Mouse (Mus musculus): ENCODE results near the gene Ifnlr1. TPM values are rescaled to one million over a fixed set of nuclear protein-coding genes. Genes with fewer than 3 reads are reported as not detected.
A peak's percentile ranks its signal among the peaks of the same experiment; 100 is the strongest.

Gene Ifnlr1
- polyA plus RNA-seq, 1 experiment from 2014 or later = 3.1 TPM

DNA sequence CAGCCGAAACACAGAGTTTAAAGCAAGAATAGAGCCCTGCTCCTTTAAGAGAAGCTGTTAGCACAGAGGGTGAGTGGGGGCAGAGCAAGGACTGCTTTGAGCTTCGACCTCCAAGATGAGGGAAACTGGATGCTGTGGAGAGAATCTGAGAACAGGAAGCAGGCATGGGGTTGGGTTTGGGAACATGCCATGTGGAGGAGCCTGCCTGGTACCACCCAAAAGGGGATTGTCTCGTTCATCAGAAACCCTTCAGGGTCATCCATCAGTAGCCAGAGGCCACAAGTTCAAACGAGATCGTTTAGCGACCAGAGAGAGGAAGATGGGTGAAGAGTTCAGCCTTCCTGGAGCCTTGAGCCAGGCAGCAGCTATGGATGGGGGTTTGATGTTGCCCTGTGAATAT lies 57.4 kb downstream of the Ifnlr1 start:
- no peak for TF ChIP-seq CTCF (IDR thresholded peaks at IDR 0.05)
- no peaks in the 10 kb centered on the region for H3K27me3 ChIP-seq
- DNase-seq (ENCODE audit: low read depth, low spot score) (no peak), ATAC-seq (no peak)
- in situ Hi-C loops (cut with MboI; ENCODE audit: low pct_unique_long_range_greater_than_20kb) = no loop called here
- ChIA-PET CTCF (no interaction called here), POLR2A (no interaction called here)

DNA sequence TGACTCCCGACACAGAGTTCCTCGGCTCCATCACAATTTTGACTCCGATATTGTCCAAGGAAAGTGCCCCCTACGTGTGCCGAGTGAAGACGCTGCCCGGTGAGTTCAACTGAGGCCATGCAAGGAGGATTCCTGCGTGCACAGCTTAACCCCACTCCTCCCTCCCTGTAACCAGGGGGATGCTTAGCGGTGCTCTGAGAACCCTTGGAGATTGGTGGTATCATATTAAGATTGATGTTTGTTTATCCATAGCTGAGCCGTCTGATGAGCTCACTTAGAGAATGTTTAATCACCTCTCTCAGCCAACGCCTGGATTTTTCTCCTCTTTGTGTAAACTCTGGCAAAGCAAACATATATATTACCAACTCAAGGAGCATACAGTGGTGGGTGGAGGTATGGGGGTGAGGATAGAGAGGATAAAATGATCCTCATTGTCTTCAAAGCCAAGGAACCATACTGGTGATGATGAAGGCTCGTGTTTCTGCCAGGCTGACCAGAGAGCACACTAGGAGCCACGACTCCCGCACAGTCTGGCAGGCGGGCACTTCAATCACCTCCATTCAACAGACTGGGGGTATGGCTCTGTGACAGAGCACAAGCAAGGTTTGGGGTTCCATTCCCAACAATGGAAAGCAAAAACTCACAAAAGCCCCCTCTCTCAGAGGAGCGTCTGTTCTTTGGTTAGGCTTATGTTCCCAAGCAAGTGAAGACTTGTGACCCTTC lies 58.8 kb downstream of the Ifnlr1 start:
- H3K27me3 ChIP-seq = no peaks in the 10 kb centered on the region
- peak; percentile 22 for DNase-seq (ENCODE audit: low read depth, low spot score)
- in situ Hi-C loops (cut with MboI; ENCODE audit: low pct_unique_long_range_greater_than_20kb) = no loop called here
- ATAC-seq = no peak
- no peak for TF ChIP-seq CTCF (IDR thresholded peaks at IDR 0.05)
- ChIA-PET POLR2A (no interaction called here), CTCF (interaction anchor here (1.1 kb wide), 1 partner anchor 36 kb away, joined by 3 read pairs; no protein-coding TSS in a partner anchor)

DNA sequence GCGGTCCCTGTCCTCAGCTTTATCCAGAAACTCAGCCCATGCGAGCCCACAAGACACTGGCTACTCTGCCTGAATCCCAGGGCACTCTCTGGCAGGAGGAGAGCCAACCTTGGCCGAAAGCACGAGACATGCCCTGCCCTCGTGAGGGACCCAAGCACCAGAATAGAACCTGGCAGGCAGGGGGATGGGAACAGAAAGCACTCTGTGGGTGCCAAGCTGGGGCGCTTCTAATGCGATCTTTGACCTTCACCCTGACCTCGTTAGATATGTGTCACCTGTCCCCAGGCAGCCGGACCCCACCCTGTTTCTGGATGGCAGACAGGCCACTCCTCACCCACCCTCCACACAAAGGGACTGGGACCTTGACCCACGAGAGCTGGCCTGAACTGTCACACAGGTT lies 59.5 kb downstream of the Ifnlr1 start:
- in situ Hi-C loops (cut with MboI; ENCODE audit: low pct_unique_long_range_greater_than_20kb) = no loop called here
- DNase-seq (ENCODE audit: low read depth, low spot score) (no peak), ATAC-seq (no peak)
- no peaks in the 10 kb centered on the region for H3K27me3 ChIP-seq
- no peak for TF ChIP-seq CTCF (IDR thresholded peaks at IDR 0.05)
- ChIA-PET POLR2A (interaction anchor here (0.6 kb wide), 1 partner anchor 172 kb away, joined by 6 read pairs; no protein-coding TSS in a partner anchor), CTCF (interaction anchor here (1.6 kb wide), 1 partner anchor 37 kb away, joined by 8 read pairs; no protein-coding TSS in a partner anchor)

DNA sequence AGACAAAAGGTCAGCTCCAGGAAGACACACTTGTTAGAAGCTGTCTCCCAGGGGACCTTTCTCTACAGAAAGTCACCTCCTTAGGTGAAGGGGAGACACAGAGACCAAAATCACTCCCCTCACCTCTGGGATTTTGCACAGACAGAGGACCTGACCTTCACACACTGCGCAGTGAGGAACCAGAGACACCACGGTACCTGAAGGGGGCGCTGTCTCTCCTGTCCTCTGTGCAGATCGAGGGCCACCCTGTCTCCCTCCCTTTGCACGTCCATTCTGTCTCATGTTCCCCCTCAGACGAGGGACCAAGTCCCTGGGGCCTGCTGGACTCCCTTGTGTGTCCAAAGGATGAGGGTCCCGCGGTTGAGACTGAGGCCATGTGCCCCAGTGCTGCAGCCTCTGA lies 64.8 kb downstream of the Ifnlr1 start:
- CTCF ChIA-PET = no interaction called here
- H3K27me3 ChIP-seq = no peaks in the 10 kb centered on the region
- DNase-seq (ENCODE audit: low read depth, low spot score) (no peak), ATAC-seq (no peak)
- in situ Hi-C loops (cut with MboI; ENCODE audit: low pct_unique_long_range_greater_than_20kb) = no loop called here
- TF ChIP-seq CTCF (IDR thresholded peaks at IDR 0.05) = no peak
- POLR2A ChIA-PET = no interaction called here

DNA sequence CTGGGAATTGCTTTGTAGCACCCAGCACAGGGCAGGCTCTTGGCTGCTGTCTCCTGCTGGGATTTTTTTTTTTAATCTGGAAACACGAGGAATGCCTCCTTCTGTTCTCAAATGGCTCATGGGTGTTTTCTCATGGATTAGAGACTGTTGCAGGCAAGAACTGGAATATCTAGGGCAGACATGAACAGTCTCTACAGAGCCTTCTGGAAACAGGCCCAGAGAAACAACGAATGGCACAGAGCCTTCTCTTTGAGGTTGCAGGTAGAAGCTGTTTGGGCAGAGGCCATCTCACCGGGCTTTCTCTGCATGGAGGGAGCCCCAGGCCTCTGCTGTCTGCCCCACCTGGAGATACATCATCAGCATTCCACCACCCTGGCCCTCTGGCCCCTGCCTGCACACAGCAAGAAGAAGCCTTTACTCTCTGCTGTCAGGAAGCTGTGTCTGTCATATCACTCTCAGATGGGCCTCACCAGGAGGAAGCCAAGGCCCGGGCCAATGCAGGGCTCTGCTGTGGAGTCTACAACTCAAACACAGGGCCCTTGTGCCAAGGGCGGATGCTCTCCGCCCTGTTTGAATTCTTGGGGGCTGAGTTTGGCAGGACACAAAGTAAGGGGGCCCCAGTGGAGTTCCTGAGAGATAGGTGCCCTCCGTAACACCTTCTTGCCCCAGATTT lies 66.2 kb downstream of the Ifnlr1 start:
- CTCF ChIA-PET = no interaction called here
- no peak for DNase-seq (ENCODE audit: low read depth, low spot score)
- POLR2A ChIA-PET = no interaction called here
- no peak for ATAC-seq
- H3K27me3 ChIP-seq = no peaks in the 10 kb centered on the region
- no peak for TF ChIP-seq CTCF (IDR thresholded peaks at IDR 0.05)
- in situ Hi-C loops (cut with MboI; ENCODE audit: low pct_unique_long_range_greater_than_20kb) = no loop called here

DNA sequence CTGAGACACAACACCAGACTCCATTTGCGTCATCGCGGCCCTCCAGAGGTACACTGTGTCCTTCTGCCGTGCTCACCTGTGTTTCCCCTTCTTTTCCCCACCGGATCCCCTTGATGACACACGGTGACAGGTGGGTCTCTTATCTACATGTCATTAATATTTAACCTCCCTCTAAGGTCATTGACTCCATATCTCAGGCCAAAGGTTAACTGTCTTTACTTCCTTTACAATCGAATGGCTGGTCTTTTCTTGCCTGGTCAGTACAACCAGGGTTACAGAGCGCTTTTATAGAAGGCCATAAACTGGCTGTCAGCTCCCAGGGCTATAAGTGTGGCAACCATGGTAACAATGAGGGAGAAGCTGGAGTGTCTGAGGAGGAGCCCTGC lies 66.7 kb downstream of the Ifnlr1 start:
- H3K27me3 ChIP-seq = no peaks in the 10 kb centered on the region
- no peak for DNase-seq (ENCODE audit: low read depth, low spot score)
- ChIA-PET CTCF (no interaction called here), POLR2A (no interaction called here)
- in situ Hi-C loops (cut with MboI; ENCODE audit: low pct_unique_long_range_greater_than_20kb) = no loop called here
- no peak for TF ChIP-seq CTCF (IDR thresholded peaks at IDR 0.05)
- ATAC-seq = no peak

Other genes starting within 250 kb of the Ifnlr1 start
- not detected for gene Stpg1, start 191.5 kb upstream of the Ifnlr1 start, polyA plus RNA-seq (2021)
- gene Nipal3, start 191.2 kb upstream of the Ifnlr1 start, polyA plus RNA-seq (2021) = 11.0 TPM
- gene Grhl3, start 112.7 kb upstream of the Ifnlr1 start, polyA plus RNA-seq (2021) = not detected
- gene Il22ra1, start 41.9 kb downstream of the Ifnlr1 start, polyA plus RNA-seq (2021) = not detected
- 0.18 TPM for gene Myom3, start 73.4 kb downstream of the Ifnlr1 start, polyA plus RNA-seq (2021)
- gene Srsf10, start 169.5 kb downstream of the Ifnlr1 start, polyA plus RNA-seq (2021) = 89.0 TPM
- gene Pnrc2, start 187.6 kb downstream of the Ifnlr1 start, polyA plus RNA-seq (2021) = 105 TPM
- 0.03 TPM for gene Cnr2, start 209.1 kb downstream of the Ifnlr1 start, polyA plus RNA-seq (2021)
- gene Fuca1, start 234.4 kb downstream of the Ifnlr1 start, polyA plus RNA-seq (2021) = 44.4 TPM